Mouse (Mus musculus): Measurements from ENCODE around the gene Rassf2. TPM values are rescaled to one million over a fixed set of nuclear protein-coding genes. Genes with fewer than 3 reads are reported as not detected.

Rassf2 gene
- polyA plus RNA-seq, 1 experiment: 111 TPM

DNA sequence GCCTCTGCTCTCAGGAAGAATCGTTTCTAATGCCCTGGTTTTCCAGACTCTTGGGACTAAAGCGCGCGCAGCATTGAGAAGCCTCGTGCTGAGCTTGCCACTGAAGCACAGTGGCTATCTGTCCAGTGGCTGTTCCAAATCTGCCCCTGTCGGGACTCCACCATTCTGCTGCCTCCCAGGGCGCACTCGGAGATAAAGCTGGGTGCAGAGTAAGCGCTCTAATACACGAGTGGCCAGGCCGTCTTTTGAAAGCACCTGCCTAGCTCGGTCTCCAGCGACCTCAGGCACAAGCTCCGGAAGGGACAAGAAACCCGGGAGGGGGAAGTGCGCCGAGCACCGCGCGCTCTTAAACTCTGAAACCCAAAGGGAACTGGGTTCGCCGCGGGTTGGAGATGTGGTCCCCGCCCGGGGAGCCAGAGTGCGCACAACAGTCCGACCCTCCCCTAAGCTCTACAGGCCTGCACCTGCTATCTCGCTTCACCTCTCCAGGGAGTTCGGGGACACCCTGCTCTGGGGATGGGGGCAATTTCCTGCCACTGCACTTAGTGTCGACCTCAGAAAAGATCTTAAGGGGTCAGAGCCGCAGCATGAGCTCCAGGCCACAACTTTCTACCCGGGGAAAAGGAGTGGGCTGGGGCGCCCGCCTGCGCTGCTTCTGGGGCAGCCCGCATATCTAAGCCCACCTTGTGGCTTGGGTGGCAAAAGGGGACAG is 1.0 kb downstream of the Rassf2 start:
- DNase-seq: peak; percentile 71
- TF ChIP-seq POLR2A (IDR thresholded peaks at IDR 0.05; ENCODE audit: control insufficient read depth, extremely low read depth, insufficient read depth, low read length, poor library complexity) (no peak), CTCF (IDR thresholded peaks at IDR 0.05; ENCODE audit: borderline replicate concordance, control insufficient read depth, extremely low read depth, insufficient read depth, low read length, poor library complexity) (peak; percentile 17; the same call in 1 of the 2 replicates)
- Histone ChIP-seq H3K4me1 (replicated peaks; ENCODE audit: control insufficient read depth, insufficient read depth, low read length) (peaks cover 35% of the 10 kb centered on the region), H3K27ac (ENCODE audit: control insufficient read depth, insufficient read depth, low read length) (peak overlapping the region; percentile 72), H3K36me3 (ENCODE audit: control insufficient read depth, insufficient read depth, low read length) (no peaks in the 10 kb centered on the region), H3K4me3 (ENCODE audit: control insufficient read depth, insufficient read depth, low read length) (peak overlapping the region; percentile 80), H3K27me3 (ENCODE audit: control insufficient read depth, insufficient read depth, low read length) (no peaks in the 10 kb centered on the region)
- WGBS: under 1% methylated on average over 36 of the region's 36 CpGs

DNA sequence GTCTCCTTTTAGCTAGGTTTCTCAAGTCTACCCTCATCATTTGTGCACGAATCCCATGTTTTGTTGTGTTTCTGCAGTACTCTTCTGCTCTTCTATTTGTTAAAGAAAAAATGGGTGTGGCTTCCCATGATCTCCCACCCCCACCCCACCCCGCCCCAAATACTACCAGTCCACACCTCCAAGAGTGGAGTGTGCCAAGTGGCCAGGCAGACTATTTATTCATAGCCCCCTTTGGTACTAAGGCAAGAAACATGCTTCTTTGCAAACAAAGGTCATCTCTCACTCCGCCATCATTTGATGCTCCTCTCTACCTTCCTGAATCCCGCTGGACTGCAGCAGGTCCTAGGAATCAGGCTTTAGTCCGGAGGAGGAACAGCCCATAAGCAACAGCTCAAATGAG is 2.0 kb downstream of the Rassf2 start:
- Histone ChIP-seq H3K27ac (ENCODE audit: control insufficient read depth, insufficient read depth, low read length) (no peak overlapping the region), H3K4me1 (replicated peaks; ENCODE audit: control insufficient read depth, insufficient read depth, low read length) (peaks cover 45% of the 10 kb centered on the region), H3K36me3 (ENCODE audit: control insufficient read depth, insufficient read depth, low read length) (no peaks in the 10 kb centered on the region), H3K4me3 (ENCODE audit: control insufficient read depth, insufficient read depth, low read length) (peak overlapping the region; percentile 13; the same call in 1 of the 2 replicates), H3K27me3 (ENCODE audit: control insufficient read depth, insufficient read depth, low read length) (no peaks in the 10 kb centered on the region)
- 22% methylated on average over 5 of the region's 5 CpGs for WGBS
- no peak for DNase-seq
- TF ChIP-seq CTCF (IDR thresholded peaks at IDR 0.05; ENCODE audit: borderline replicate concordance, control insufficient read depth, extremely low read depth, insufficient read depth, low read length, poor library complexity) (no peak), POLR2A (IDR thresholded peaks at IDR 0.05; ENCODE audit: control insufficient read depth, extremely low read depth, insufficient read depth, low read length, poor library complexity) (no peak)

DNA sequence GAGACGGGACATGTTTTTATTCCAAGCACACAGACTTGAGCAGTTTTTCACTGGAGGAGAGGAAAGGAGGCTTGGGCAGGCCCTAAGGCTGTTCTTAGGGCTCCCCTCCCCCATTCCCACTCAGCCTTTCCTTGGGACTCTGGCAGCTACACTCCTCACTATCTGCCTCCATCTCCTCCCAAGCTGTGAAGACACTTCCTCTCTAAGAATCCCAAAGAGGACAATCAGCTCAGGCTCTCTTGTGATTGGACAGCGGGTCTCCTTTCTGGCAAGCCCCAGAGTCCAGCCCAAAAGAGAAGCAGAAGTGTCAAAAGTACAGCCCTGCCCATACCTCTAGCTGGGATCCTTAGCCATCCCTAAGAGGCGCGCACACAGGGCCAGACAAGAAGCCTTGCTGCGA is 2.7 kb downstream of the Rassf2 start:
- H3K4me3 ChIP-seq (ENCODE audit: control insufficient read depth, insufficient read depth, low read length): no peak overlapping the region
- peaks cover 52% of the 10 kb centered on the region for H3K4me1 ChIP-seq (replicated peaks; ENCODE audit: control insufficient read depth, insufficient read depth, low read length)
- WGBS: 47% methylated on average over 5 of the region's 5 CpGs
- no peak overlapping the region; the same call in 1 of the 2 replicates for H3K27ac ChIP-seq (ENCODE audit: control insufficient read depth, insufficient read depth, low read length)
- no peaks in the 10 kb centered on the region for H3K36me3 ChIP-seq (ENCODE audit: control insufficient read depth, insufficient read depth, low read length)
- TF ChIP-seq POLR2A (IDR thresholded peaks at IDR 0.05; ENCODE audit: control insufficient read depth, extremely low read depth, insufficient read depth, low read length, poor library complexity) (no peak), CTCF (IDR thresholded peaks at IDR 0.05; ENCODE audit: borderline replicate concordance, control insufficient read depth, extremely low read depth, insufficient read depth, low read length, poor library complexity) (no peak)
- H3K27me3 ChIP-seq (ENCODE audit: control insufficient read depth, insufficient read depth, low read length): no peaks in the 10 kb centered on the region
- DNase-seq: no peak

DNA sequence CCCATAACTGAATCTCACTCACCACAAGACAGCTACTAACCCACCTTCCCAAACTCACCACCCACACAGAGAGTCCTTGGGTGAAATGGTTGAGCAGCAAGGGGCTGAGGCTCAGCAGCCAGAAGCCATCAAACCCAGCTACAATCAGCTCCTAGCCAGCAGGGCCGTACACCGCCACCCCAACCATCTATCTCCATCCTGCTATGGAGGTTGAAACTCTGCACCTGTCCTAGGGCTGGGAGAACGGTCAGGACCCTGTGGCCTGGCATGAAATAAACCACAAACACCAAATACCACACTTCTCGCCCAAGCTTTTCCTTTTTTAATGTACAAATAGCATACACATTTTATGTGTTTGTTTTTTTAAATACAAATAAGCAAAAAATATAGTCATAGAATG is 6.0 kb downstream of the Rassf2 start:
- H3K27me3 ChIP-seq (ENCODE audit: control insufficient read depth, insufficient read depth, low read length): no peaks in the 10 kb centered on the region
- no peak overlapping the region for H3K4me3 ChIP-seq (ENCODE audit: control insufficient read depth, insufficient read depth, low read length)
- no peak for DNase-seq
- no peaks in the 10 kb centered on the region for H3K36me3 ChIP-seq (ENCODE audit: control insufficient read depth, insufficient read depth, low read length)
- WGBS: 7% methylated on average over 4 of the region's 4 CpGs
- TF ChIP-seq POLR2A (IDR thresholded peaks at IDR 0.05; ENCODE audit: control insufficient read depth, extremely low read depth, insufficient read depth, low read length, poor library complexity) (no peak), CTCF (IDR thresholded peaks at IDR 0.05; ENCODE audit: borderline replicate concordance, control insufficient read depth, extremely low read depth, insufficient read depth, low read length, poor library complexity) (no peak)
- H3K27ac ChIP-seq (ENCODE audit: control insufficient read depth, insufficient read depth, low read length): no peak overlapping the region
- peaks cover 61% of the 10 kb centered on the region for H3K4me1 ChIP-seq (replicated peaks; ENCODE audit: control insufficient read depth, insufficient read depth, low read length)

DNA sequence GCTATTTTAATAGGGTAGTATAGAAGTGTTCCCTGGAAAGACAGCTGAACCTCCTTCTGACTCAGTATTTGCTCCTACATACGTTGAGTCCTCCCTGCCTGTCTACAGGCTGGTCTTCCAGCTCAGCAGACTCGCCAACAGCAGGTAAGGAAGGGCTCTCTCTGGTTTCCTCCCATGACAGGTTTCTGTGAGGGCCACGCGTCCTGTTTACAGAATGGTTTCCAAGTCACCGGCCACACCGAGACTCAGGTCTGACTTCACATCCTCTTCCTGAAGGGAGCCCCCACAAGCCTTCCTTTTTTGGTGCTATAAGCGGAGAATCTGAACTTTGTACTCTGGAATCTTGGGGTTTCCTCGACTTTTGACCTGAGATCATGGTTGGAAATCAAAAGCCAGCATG is 7.4 kb downstream of the Rassf2 start:
- DNase-seq: peak; percentile 59
- WGBS: 9% methylated on average over 8 of the region's 8 CpGs

DNA sequence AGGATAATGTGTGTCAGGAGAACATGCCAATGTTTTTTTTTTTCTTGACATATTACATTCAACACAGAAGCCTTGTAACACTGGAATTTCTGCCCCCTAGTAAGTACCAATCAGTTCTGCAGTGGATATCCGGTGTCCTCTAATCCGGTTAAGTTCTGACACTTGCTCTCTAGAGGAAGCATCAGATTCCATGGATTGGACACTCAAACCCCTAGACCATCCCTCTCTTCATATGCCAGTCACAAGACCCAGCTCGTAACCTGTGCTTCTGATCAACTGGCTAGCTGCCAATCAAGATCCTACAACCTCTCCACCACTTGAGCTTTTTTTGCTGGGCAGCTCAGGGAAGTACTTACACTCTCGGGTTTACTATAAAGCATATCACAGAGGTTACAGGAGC is 8.4 kb downstream of the Rassf2 start:
- Histone ChIP-seq H3K27me3 (ENCODE audit: control insufficient read depth, insufficient read depth, low read length) (no peaks in the 10 kb centered on the region), H3K4me3 (ENCODE audit: control insufficient read depth, insufficient read depth, low read length) (no peak overlapping the region), H3K4me1 (replicated peaks; ENCODE audit: control insufficient read depth, insufficient read depth, low read length) (peaks cover 58% of the 10 kb centered on the region), H3K36me3 (ENCODE audit: control insufficient read depth, insufficient read depth, low read length) (no peaks in the 10 kb centered on the region), H3K27ac (ENCODE audit: control insufficient read depth, insufficient read depth, low read length) (peak overlapping the region; percentile 99)
- DNase-seq: peak; percentile 17
- 39% methylated on average over 4 of the region's 4 CpGs for WGBS
- no peak for TF ChIP-seq POLR2A (IDR thresholded peaks at IDR 0.05; ENCODE audit: control insufficient read depth, extremely low read depth, insufficient read depth, low read length, poor library complexity)
- TF ChIP-seq CTCF (IDR thresholded peaks at IDR 0.05; ENCODE audit: borderline replicate concordance, control insufficient read depth, extremely low read depth, insufficient read depth, low read length, poor library complexity): no peak

More for the DNA sequence above, 7.4 kb downstream of the Rassf2 start:
- Histone ChIP-seq H3K27me3 (ENCODE audit: control insufficient read depth, insufficient read depth, low read length) (no peaks in the 10 kb centered on the region), H3K4me3 (ENCODE audit: control insufficient read depth, insufficient read depth, low read length) (no peak overlapping the region), H3K36me3 (ENCODE audit: control insufficient read depth, insufficient read depth, low read length) (no peaks in the 10 kb centered on the region), H3K27ac (ENCODE audit: control insufficient read depth, insufficient read depth, low read length) (peak overlapping the region; percentile 76), H3K4me1 (replicated peaks; ENCODE audit: control insufficient read depth, insufficient read depth, low read length) (peaks cover 62% of the 10 kb centered on the region)
- no peak for TF ChIP-seq POLR2A (IDR thresholded peaks at IDR 0.05; ENCODE audit: control insufficient read depth, extremely low read depth, insufficient read depth, low read length, poor library complexity)
- TF ChIP-seq CTCF (IDR thresholded peaks at IDR 0.05; ENCODE audit: borderline replicate concordance, control insufficient read depth, extremely low read depth, insufficient read depth, low read length, poor library complexity): no peak
